Mouse (Mus musculus): ENCODE results near the gene Gm17334. TPM values are rescaled to one million over a fixed set of nuclear protein-coding genes. Genes with fewer than 3 reads are reported as not detected.

Gene Gm17334
- polyA plus RNA-seq, 1 experiment, result 4.6 TPM

DNA sequence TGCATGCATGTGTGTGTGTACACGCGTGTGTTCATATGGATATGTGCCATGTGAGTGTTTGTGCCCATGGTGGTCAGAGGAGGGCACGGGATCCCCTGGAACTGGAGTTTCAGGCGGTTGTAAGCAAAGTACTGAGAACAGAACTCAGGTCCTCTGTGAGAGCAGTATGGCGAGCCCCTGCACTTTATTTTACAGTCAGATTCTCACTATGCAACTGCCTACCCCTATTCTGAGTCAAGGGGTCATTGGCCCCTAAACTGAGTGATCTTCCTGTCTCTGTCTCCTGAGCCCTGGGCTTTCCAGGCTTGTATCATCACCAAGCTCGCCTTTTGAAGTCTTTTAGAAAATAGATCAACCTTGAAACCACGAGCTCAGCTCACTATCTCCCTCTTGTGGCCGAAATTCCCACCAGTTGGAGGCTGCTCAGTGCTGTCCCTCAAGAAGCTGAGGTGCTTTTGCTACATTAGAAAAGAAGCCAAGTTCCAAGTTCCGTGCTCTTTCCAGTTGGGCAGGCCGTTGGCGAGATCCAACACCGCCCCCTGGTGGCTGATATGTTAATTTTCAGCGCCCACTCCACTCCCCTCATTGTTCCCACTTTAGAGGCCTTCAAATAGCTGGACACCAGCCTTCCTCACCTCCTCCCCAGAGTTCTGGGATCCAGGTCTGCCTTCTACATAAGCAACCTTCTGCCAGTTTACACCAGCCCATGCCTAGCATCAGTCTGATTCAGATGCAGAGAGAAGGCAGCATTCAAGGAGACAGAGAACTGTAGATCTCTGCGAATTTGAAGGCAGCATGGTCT lies 36.0 kb downstream of the Gm17334 start:
- WGBS, result 44% methylated on average over 14 of the region's 14 CpGs
- Histone ChIP-seq H3K4me1 (ENCODE audit: control insufficient read depth, insufficient read depth, low read length) (no peaks in the 10 kb centered on the region), H3K4me3 (replicated peaks; ENCODE audit: extremely low read depth, low read depth, low read length) (no peak overlapping the region)
- TF ChIP-seq CTCF (IDR thresholded peaks at IDR 0.05; ENCODE audit: insufficient read depth, low read length) (peak; percentile 73), POLR2A (IDR thresholded peaks at IDR 0.05; ENCODE audit: borderline replicate concordance, extremely low read depth, low read depth, low read length) (no peak)
- peak; percentile 74 for DNase-seq

DNA sequence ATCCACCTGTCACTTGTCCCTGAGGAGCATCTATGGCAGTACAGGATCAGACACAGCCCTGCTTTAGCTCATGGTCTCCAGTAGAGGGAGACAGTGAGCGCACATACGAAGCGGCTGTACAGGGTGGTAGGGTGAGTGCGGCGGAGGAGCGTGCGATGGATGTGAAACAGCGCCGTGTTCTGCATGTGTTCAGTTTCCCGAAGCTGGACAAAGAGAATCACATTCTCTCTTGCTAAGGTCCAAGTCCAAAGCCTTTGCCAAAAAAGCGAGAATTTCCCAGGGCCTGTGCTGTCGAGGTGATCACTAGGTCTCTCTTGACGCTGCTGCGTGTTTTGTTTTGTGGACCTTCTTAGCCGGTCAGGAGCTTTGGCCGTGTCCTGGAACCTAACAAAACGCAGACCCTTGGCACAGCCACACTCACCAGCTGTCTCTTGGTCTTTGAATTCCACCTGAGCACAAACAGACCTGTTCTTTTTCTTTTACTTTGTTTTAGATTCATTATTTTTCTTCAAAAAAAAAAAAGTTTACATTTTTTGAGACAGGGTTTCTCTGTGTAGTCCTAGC lies 37.2 kb downstream of the Gm17334 start:
- WGBS, result 16% methylated on average over 17 of the region's 17 CpGs
- no peak overlapping the region for H3K4me3 ChIP-seq (replicated peaks; ENCODE audit: extremely low read depth, low read depth, low read length)

DNA sequence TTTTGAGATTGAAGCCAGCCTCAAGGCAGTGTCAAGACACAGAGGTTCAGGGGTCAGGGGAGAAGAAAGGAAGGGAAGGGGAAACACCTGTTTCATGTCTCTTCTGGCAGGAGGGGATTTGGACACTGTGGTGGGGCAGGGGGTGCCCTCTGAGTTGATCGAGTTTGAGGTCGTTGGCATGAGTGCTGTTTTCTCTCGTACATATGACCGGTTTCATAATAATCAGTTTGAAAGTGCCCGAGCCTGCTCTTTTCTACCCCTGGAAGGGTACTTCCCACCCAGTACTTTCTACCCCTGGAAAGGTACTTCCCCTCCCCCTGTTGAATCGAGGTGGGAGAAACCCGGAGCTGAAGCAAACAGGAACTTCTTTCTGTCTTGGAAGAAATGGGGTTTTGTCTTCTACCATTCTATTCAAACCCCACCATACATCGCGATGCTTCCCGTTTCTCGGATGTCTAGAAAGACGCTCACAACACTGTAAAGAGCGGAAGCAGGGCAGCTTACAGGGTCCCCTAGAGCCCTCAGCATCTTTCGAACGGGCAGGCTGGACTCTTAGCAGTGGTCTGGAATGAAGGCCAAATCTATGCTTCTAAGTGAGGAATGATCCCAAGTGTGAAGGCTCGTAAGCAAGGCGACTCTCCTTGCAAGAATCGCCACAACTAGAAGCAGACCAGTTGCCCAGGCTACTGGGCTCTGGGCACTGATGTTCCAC lies 37.9 kb downstream of the Gm17334 start:
- DNase-seq, result no peak
- Histone ChIP-seq H3K4me3 (replicated peaks; ENCODE audit: extremely low read depth, low read depth, low read length) (no peak overlapping the region), H3K4me1 (ENCODE audit: control insufficient read depth, insufficient read depth, low read length) (no peaks in the 10 kb centered on the region)
- TF ChIP-seq POLR2A (IDR thresholded peaks at IDR 0.05; ENCODE audit: borderline replicate concordance, extremely low read depth, low read depth, low read length) (no peak), CTCF (IDR thresholded peaks at IDR 0.05; ENCODE audit: insufficient read depth, low read length) (no peak)
- WGBS, result 57% methylated on average over 18 of the region's 18 CpGs

More for the DNA sequence above, 37.2 kb downstream of the Gm17334 start:
- DNase-seq, result peak; percentile 53
- no peak for TF ChIP-seq POLR2A (IDR thresholded peaks at IDR 0.05; ENCODE audit: borderline replicate concordance, extremely low read depth, low read depth, low read length)
- peak; percentile 87 for TF ChIP-seq CTCF (IDR thresholded peaks at IDR 0.05; ENCODE audit: insufficient read depth, low read length)
- no peaks in the 10 kb centered on the region for H3K4me1 ChIP-seq (ENCODE audit: control insufficient read depth, insufficient read depth, low read length)

DNA sequence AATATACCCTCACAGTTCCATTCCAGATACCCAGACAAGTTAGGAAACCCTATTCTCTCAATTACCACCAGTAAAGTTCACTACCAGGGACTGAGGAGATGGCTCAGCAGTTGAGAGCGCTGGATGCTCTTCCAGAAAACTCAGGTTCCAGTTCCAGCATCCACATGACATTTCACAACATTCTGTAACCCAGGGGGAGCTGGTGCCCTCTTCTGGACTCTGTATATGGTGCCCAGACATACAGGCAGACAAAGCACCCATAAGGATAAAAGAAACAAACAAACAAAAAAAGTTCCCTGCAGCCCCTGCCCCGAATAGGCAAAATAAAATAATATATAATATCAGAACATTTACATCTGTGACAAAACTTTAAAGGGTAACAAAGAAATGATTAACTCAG lies 38.6 kb downstream of the Gm17334 start:
- DNase-seq, result no peak
- TF ChIP-seq POLR2A (IDR thresholded peaks at IDR 0.05; ENCODE audit: borderline replicate concordance, extremely low read depth, low read depth, low read length), result no peak
- TF ChIP-seq CTCF (IDR thresholded peaks at IDR 0.05; ENCODE audit: insufficient read depth, low read length), result no peak
- Histone ChIP-seq H3K4me3 (replicated peaks; ENCODE audit: extremely low read depth, low read depth, low read length) (no peak overlapping the region), H3K4me1 (ENCODE audit: control insufficient read depth, insufficient read depth, low read length) (no peaks in the 10 kb centered on the region)
- WGBS, result 84% methylated on average over 2 of the region's 2 CpGs

DNA sequence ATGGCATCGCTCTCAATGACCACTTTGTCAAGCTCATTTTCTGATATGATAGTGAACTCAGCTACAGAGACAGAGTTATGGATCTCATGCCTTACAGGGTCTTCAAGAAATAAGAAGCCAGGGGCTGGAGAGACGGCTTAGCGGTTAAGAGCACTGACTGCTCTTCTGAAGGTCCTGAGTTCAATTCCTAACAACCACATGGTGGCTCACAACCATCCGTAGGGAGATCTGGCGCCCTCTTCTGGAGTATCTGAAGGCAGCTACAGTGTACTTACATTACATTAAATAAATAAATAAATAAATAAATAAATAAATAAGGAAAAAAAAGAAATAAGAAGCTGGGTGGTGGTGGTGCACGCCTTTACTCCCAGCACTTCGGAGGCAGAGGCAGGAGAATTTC lies 39.2 kb downstream of the Gm17334 start:
- no peak for TF ChIP-seq CTCF (IDR thresholded peaks at IDR 0.05; ENCODE audit: insufficient read depth, low read length)
- no peak for TF ChIP-seq POLR2A (IDR thresholded peaks at IDR 0.05; ENCODE audit: borderline replicate concordance, extremely low read depth, low read depth, low read length)
- Histone ChIP-seq H3K4me3 (replicated peaks; ENCODE audit: extremely low read depth, low read depth, low read length) (no peak overlapping the region), H3K4me1 (ENCODE audit: control insufficient read depth, insufficient read depth, low read length) (no peaks in the 10 kb centered on the region)
- WGBS, result 87% methylated on average over 7 of the region's 7 CpGs
- no peak for DNase-seq

DNA sequence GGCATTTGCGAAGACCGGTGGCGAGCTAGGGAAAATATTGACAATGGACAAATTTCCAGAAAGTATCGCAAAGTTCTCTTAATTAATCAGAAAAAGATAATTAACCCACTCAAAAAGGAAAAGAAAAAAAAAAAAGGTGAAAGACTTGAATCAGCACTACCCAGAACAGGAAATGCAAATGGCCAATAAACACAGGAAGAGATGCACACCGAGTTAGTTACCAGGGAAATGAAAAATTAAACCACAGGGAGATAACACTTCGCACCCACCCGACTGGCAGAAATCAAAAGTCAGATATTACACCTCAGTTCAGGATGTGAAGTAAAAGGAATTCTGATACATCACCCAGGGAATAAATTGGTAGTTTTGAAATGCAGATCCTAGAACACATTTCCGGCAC lies 40.7 kb downstream of the Gm17334 start:
- H3K4me1 ChIP-seq (ENCODE audit: control insufficient read depth, insufficient read depth, low read length), result no peaks in the 10 kb centered on the region
- no peak for TF ChIP-seq POLR2A (IDR thresholded peaks at IDR 0.05; ENCODE audit: borderline replicate concordance, extremely low read depth, low read depth, low read length)
- WGBS, result 77% methylated on average over 8 of the region's 8 CpGs
- no peak overlapping the region for H3K4me3 ChIP-seq (replicated peaks; ENCODE audit: extremely low read depth, low read depth, low read length)
- no peak for DNase-seq

DNA sequence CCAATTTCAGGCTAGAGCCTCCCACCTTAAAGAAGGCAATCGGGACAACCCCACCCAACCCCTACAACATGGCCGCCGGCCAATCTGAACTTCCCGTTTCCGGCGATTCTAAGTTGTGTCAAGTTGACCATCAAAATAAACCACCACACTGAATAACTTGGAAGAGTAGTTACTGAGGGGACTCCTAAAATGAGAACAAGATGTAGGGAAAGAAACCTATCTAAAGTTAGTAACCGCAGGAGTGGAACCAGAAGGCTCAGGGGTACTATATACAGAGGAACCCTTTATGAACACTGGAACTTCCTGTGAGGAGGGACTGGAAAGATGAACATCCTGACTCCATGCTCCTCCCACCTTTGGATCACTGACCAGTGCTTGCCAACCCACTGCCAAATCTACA lies 41.5 kb downstream of the Gm17334 start:
- no peak for DNase-seq
- TF ChIP-seq POLR2A (IDR thresholded peaks at IDR 0.05; ENCODE audit: borderline replicate concordance, extremely low read depth, low read depth, low read length) (no peak), CTCF (IDR thresholded peaks at IDR 0.05; ENCODE audit: insufficient read depth, low read length) (no peak)
- WGBS, result 88% methylated on average over 7 of the region's 7 CpGs
- Histone ChIP-seq H3K4me1 (ENCODE audit: control insufficient read depth, insufficient read depth, low read length) (no peaks in the 10 kb centered on the region), H3K4me3 (replicated peaks; ENCODE audit: extremely low read depth, low read depth, low read length) (no peak overlapping the region)

Other genes starting within 250 kb of the Gm17334 start
- gene Kif3a, start 205.8 kb downstream of the Gm17334 start, polyA plus RNA-seq (2012; rRNA removed), result 5.4 and 8.5 TPM in 2 replicates
- 0.46 TPM in 1 of 2 replicates, not detected in the other for gene Il4, start 154.5 kb downstream of the Gm17334 start, polyA plus RNA-seq (2012; rRNA removed)
- gene Il13, start 138.5 kb downstream of the Gm17334 start, polyA plus RNA-seq (2012; rRNA removed), result not detected in 2 replicates
- gene Rad50, start 65.9 kb downstream of the Gm17334 start, polyA plus RNA-seq (2012; rRNA removed), result 4.3 and 6.7 TPM in 2 replicates
- gene Il5, start 52.4 kb downstream of the Gm17334 start, polyA plus RNA-seq (2012; rRNA removed), result 0.07 and 0.14 TPM in 2 replicates
- 130 and 190 TPM in 2 replicates for gene Irf1, start 3.2 kb downstream of the Gm17334 start, polyA plus RNA-seq (2012; rRNA removed)
- 19.8 and 28.7 TPM in 2 replicates for gene Gm12216, start 86.1 kb upstream of the Gm17334 start, polyA plus RNA-seq (2012; rRNA removed)
- gene Slc22a5, start 118.5 kb upstream of the Gm17334 start, polyA plus RNA-seq (2012; rRNA removed), result 22.4 and 23.0 TPM in 2 replicates
- gene Slc22a21, start 207.1 kb upstream of the Gm17334 start, polyA plus RNA-seq (2012; rRNA removed), result 2.3 and 3.8 TPM in 2 replicates

All from lung, adult 2 months (tissue).